Mouse (Mus musculus): ENCODE data around the gene Snrpa.

- TF ChIP-seq CTCF (IDR thresholded peaks at IDR 0.05; ENCODE audit: low read depth) (no peak), EP300 (IDR thresholded peaks at IDR 0.05; ENCODE audit: low read depth) (no peak)
Observed at GRCm38 (mm10) chr7:27218586-27218985, 22.5 kb upstream of the Snrpa start.
